19 mouse cellular contexts compared by ENCODE assay signal in genomic region chr19:56024599-56024998, GRCm38 (mm10).
"Had no signal": no experiment of that assay in that cellular context is flagged by ENCODE, and none has a peak within 500 bp of the region (broad histone marks: within the 10 kb centered on the region; RNA-seq: fewer than 3 reads in every experiment).

No protein-coding gene starts in this region.

- ATAC-seq: midbrain, embryonic 15.5 days had no signal

- H3K27ac ChIP-seq: layer of hippocampus, adult 2 months; liver, embryonic 13.5 days; macrophage; midbrain, embryonic 12.5 days; midbrain, embryonic 15.5 days; neural tube, embryonic 12.5 days; neural tube, embryonic 15.5 days; stomach, postnatal 0 days had no signal

- H3K4me2 ChIP-seq: liver, embryonic 13.5 days; midbrain, embryonic 12.5 days; midbrain, embryonic 15.5 days; neural tube, embryonic 12.5 days; neural tube, embryonic 15.5 days had no signal

- H3K4me3 ChIP-seq: layer of hippocampus, adult 2 months; liver, embryonic 13.5 days; midbrain, embryonic 12.5 days; midbrain, embryonic 15.5 days; neural tube, embryonic 12.5 days; neural tube, embryonic 15.5 days had no signal

- H3K4me1 ChIP-seq: liver, embryonic 13.5 days had no signal

- H3K9me3 ChIP-seq: liver, embryonic 13.5 days; midbrain, embryonic 15.5 days had no signal

- H3K27me3 ChIP-seq: liver, embryonic 13.5 days; midbrain, embryonic 15.5 days; neural tube, embryonic 12.5 days; neural tube, embryonic 15.5 days had no signal

- H3K36me3 ChIP-seq: liver, embryonic 13.5 days; midbrain, embryonic 12.5 days; midbrain, embryonic 15.5 days; neural tube, embryonic 12.5 days; neural tube, embryonic 15.5 days had no signal

- DNase-seq: kidney, adult 18-20 months; kidney, postnatal 14 days; layer of hippocampus, adult 9-11 months; liver, embryonic 13.5 days; lung, adult 2 months; lung, postnatal 14 days; right cerebral cortex, adult 18-20 months; right cerebral cortex, postnatal 14 days; right cerebral cortex, postnatal 4 days; thymus, adult 2 months; thymus, postnatal 14 days; thymus, postnatal 4 days had no signal

- H3K9ac ChIP-seq: liver, embryonic 13.5 days; midbrain, embryonic 12.5 days; midbrain, embryonic 15.5 days; neural tube, embryonic 12.5 days; neural tube, embryonic 15.5 days had no signal
